Mouse (Mus musculus) induced T-regulatory cell, adult 2 months (primary cell): Measurements from ENCODE around the gene Vmn2r18.
A peak's percentile ranks its signal among the peaks of the same experiment; 100 is the strongest.

Experiments
- DNase-seq: peaks from one replicate; pipeline ENCODE4 v3.0.0-alpha.2; 2012; ENCODE audit warnings: low read depth

Gene Vmn2r18

GRCm38 (mm10) chr5:151605921-151606320, at the start of gene Vmn2r18:
TSS of gene Vmn2r18 (minus strand) at chr5:151606021.
- no peak for DNase-seq

GRCm38 (mm10) chr5:151651411-151651784, 45.6 kb upstream of the Vmn2r18 start:
- DNase-seq: no peak

- DNase-seq: peak; percentile 97
Observed at GRCm38 (mm10) chr5:151650700-151651410, 45.0 kb upstream of the Vmn2r18 start, which contains the start of gene Rfc3. TSS of gene Rfc3 (minus strand) at chr5:151651242.

- DNase-seq: peak; percentile 70
Observed at GRCm38 (mm10) chr5:151644845-151645244, 39.0 kb upstream of the Vmn2r18 start.

- DNase-seq: no peak
Observed at GRCm38 (mm10) chr5:151642867-151643266, 37.0 kb upstream of the Vmn2r18 start.

GRCm38 (mm10) chr5:151642102-151642501, 36.3 kb upstream of the Vmn2r18 start:
- DNase-seq: no peak

GRCm38 (mm10) chr5:151601696-151602095, 4.1 kb downstream of the Vmn2r18 start:
- DNase-seq: no peak
